Mouse (Mus musculus) MEL (cell line): ENCODE results near the gene Smyd3. TPM values are rescaled to one million over a fixed set of nuclear protein-coding genes. Genes with fewer than 3 reads are reported as not detected.
A peak's percentile ranks its signal among the peaks of the same experiment; 100 is the strongest.

Experiments
- DNase-seq: peaks from one replicate; pipeline ENCODE4 v3.0.0; 2011; ENCODE audit warnings: low read depth, low spot score
- H3K27ac ChIP-seq: 2 replicates; pipeline ENCODE4 v1.5.1; 2012; ENCODE audit warnings: low read depth, mild to moderate bottlenecking, control low read depth, low read length, moderate library complexity; ENCODE audit not compliant: control insufficient read depth
- H3K27me3 ChIP-seq, 2 experiments: fragments of 150-350 bp in 1 of 2; sonication (generic) in 1 of 2; 2 replicates each; pipeline ENCODE4 v1.6.1; 2012; ENCODE audit warnings: low read length in 2 of 2, mild to moderate bottlenecking in 2 of 2, improper control_type of control experiment in 1 of 2, moderate library complexity in 1 of 2; ENCODE audit not compliant: insufficient read depth in 2 of 2, control insufficient read depth in 1 of 2
- H3K36me3 ChIP-seq, 2 experiments: 2 replicates each; pipeline ENCODE4 v1.6.1; 2012 to 2014; ENCODE audit warnings: low read length in 2 of 2, improper control_type of control experiment in 1 of 2, inconsistent platforms in 1 of 2, mild to moderate bottlenecking in 1 of 2; ENCODE audit not compliant: insufficient read depth in 2 of 2, control insufficient read depth in 1 of 2
- H3K4me1 ChIP-seq, 2 experiments: fragments of 150-350 bp in 1 of 2; sonication (generic) in 1 of 2; 2 replicates each; pipeline ENCODE4 v1.6.1; 2012; ENCODE audit warnings: low read length in 2 of 2, improper control_type of control experiment in 1 of 2, mild to moderate bottlenecking in 1 of 2; ENCODE audit not compliant: insufficient read depth in 2 of 2, control insufficient read depth in 1 of 2
- H3K4me3 ChIP-seq, 2 experiments: fragments of 150-350 bp in 1 of 2; sonication (generic) in 1 of 2; 2 replicates each; pipeline ENCODE4 v1.5.1; 2012; ENCODE audit warnings: low read depth in 2 of 2, low read length in 2 of 2, mild to moderate bottlenecking in 2 of 2, moderate library complexity in 2 of 2, control low read depth in 1 of 2, improper control_type of control experiment in 1 of 2; ENCODE audit not compliant: control insufficient read depth in 1 of 2, insufficient read depth in 1 of 2
- H3K79me2 ChIP-seq: 2 replicates; pipeline ENCODE4 v1.6.1; 2012; ENCODE audit warnings: mild to moderate bottlenecking, low read length, moderate library complexity; ENCODE audit not compliant: control insufficient read depth, poor library complexity, insufficient read depth
- H3K9ac ChIP-seq: 2 replicates; pipeline ENCODE4 v1.6.1; 2012; ENCODE audit warnings: low read depth, mild to moderate bottlenecking, control low read depth, low read length, moderate library complexity; ENCODE audit not compliant: control insufficient read depth, poor library complexity, severe bottlenecking
- H3K9me3 ChIP-seq: fragments of 150-350 bp; sonication (generic); replicated peaks from 2 replicates; pipeline ENCODE4 v1.6.1; 2012; ENCODE audit warnings: mild to moderate bottlenecking, low read length, improper control_type of control experiment, moderate library complexity; ENCODE audit not compliant: insufficient read depth
- CTCF ChIP-seq, 3 experiments: IDR thresholded peaks in 2 of 3; conservative IDR thresholded peaks in 1 of 3; 2 replicates each; pipeline ENCODE4 v1.5.1; 2011 to 2012; ENCODE audit warnings: low read length in 3 of 3, low read depth in 2 of 3, mild to moderate bottlenecking in 2 of 3, improper control_type of control experiment in 1 of 3, inconsistent platforms in 1 of 3, mixed read lengths in 1 of 3, moderate library complexity in 1 of 3; ENCODE audit not compliant: control insufficient read depth in 1 of 3, insufficient read depth in 1 of 3, poor library complexity in 1 of 3, severe bottlenecking in 1 of 3
- ETS1 ChIP-seq: IDR thresholded peaks from 2 replicates; pipeline ENCODE4 v1.6.1; 2012; ENCODE audit warnings: low read depth, mild to moderate bottlenecking, inconsistent platforms, low read length, improper control_type of control experiment, moderate library complexity
- JUND ChIP-seq: IDR thresholded peaks from 2 replicates; pipeline ENCODE4 v1.6.1; 2011; ENCODE audit warnings: low read depth, mild to moderate bottlenecking, improper control_type of control experiment, low read length
- MAFK ChIP-seq: IDR thresholded peaks from 2 replicates; pipeline ENCODE4 v1.6.1; 2011; ENCODE audit warnings: low read depth, mild to moderate bottlenecking, low read length, improper control_type of control experiment, borderline replicate concordance
- MEF2A ChIP-seq: IDR thresholded peaks from 2 replicates; pipeline ENCODE4 v1.6.1; 2014; ENCODE audit warnings: low read depth, mild to moderate bottlenecking, inconsistent platforms, low read length, improper control_type of control experiment; ENCODE audit not compliant: poor library complexity, insufficient replicate concordance, severe bottlenecking; ENCODE audit errors: extremely low read depth
- MYB ChIP-seq: IDR thresholded peaks from 2 replicates; pipeline ENCODE4 v1.6.1; 2011; ENCODE audit warnings: mild to moderate bottlenecking, low read depth, low read length, improper control_type of control experiment
- NRF1 ChIP-seq: IDR thresholded peaks from 2 replicates; pipeline ENCODE4 v1.6.1; 2014; ENCODE audit warnings: low read depth, mild to moderate bottlenecking, inconsistent platforms, low read length, improper control_type of control experiment, moderate library complexity; ENCODE audit not compliant: poor library complexity, insufficient read depth, severe bottlenecking
- RAD21 ChIP-seq: IDR thresholded peaks from 2 replicates; pipeline ENCODE4 v1.6.1; 2011; ENCODE audit warnings: mild to moderate bottlenecking, low read depth, low read length, improper control_type of control experiment
- SMC3 ChIP-seq: IDR thresholded peaks from 2 replicates; pipeline ENCODE4 v1.6.1; 2011; ENCODE audit warnings: low read depth, low read length, improper control_type of control experiment
- TAL1 ChIP-seq: IDR thresholded peaks from 2 replicates; pipeline ENCODE4 v1.6.1; 2012; ENCODE audit warnings: mild to moderate bottlenecking, inconsistent platforms, low read length, moderate library complexity, mixed read lengths
- TCF12 ChIP-seq: IDR thresholded peaks from 2 replicates; pipeline ENCODE4 v1.6.1; 2014; ENCODE audit warnings: low read depth, mild to moderate bottlenecking, inconsistent platforms, low read length, improper control_type of control experiment, moderate library complexity
- UBTF ChIP-seq: IDR thresholded peaks from 2 replicates; pipeline ENCODE4 v1.6.1; 2012; ENCODE audit warnings: low read depth, mild to moderate bottlenecking, inconsistent platforms, low read length, improper control_type of control experiment, moderate library complexity, borderline replicate concordance; ENCODE audit not compliant: insufficient read depth
- USF2 ChIP-seq, 2 experiments: IDR thresholded peaks; 2 replicates each; pipeline ENCODE4 v1.6.1; 2011 to 2012; ENCODE audit warnings: improper control_type of control experiment in 2 of 2, low read length in 2 of 2, borderline replicate concordance in 1 of 2, inconsistent platforms in 1 of 2, low read depth in 1 of 2, mild to moderate bottlenecking in 1 of 2; ENCODE audit not compliant: insufficient read depth in 1 of 2
- ZC3H11A ChIP-seq: IDR thresholded peaks from 2 replicates; pipeline ENCODE4 v1.6.1; 2012; ENCODE audit warnings: low read depth, mild to moderate bottlenecking, inconsistent platforms, low read length, improper control_type of control experiment
- ZKSCAN1 ChIP-seq: IDR thresholded peaks from 2 replicates; pipeline ENCODE4 v1.6.1; 2012; ENCODE audit warnings: low read depth, mild to moderate bottlenecking, inconsistent platforms, low read length, improper control_type of control experiment, moderate library complexity
- ZNF384 ChIP-seq: IDR thresholded peaks from 2 replicates; pipeline ENCODE4 v1.6.1; 2012; ENCODE audit warnings: low read depth, mild to moderate bottlenecking, inconsistent platforms, low read length, improper control_type of control experiment
- polyA plus RNA-seq, 2 experiments: library from polyadenylated mRNA; stranded (reverse) in 1 of 2; unstranded in 1 of 2; fragments of >175 nt in 1 of 2; fragments of >200 nt in 1 of 2; gene quantifications; 2 replicates each; pipeline versions ENCODE4 v1.2.1 to v1.2.4; 2012; ENCODE audit warnings: low replicate concordance in 2 of 2, low read depth in 1 of 2; ENCODE audit not compliant: insufficient read length in 2 of 2, insufficient read depth in 1 of 2, missing spikeins in 1 of 2
- total RNA-seq: library from RNA; depleted of rRNA; stranded (reverse); fragments of 300-350 nt; gene quantifications from 2 replicates; pipeline ENCODE4 v1.2.3, GENCODE M21; 2012

The Smyd3 gene
- total and polyA plus RNA-seq, 3 experiments = 13.3 to 18.2 TPM; not detected in 1

GRCm38 (mm10) chr1:179229515-179229914 is 288.3 kb downstream of the Smyd3 start:
- Histone ChIP-seq H3K36me3 (0 out of 4 replicates have a peak, but pooled peaks cover 0 to 2% of the 10 kb centered on the region in 2 experiments), H3K27me3 (no peaks in the 10 kb centered on the region), H3K9ac (no peak overlapping the region), H3K4me1 (peaks cover 0 to 7% of the 10 kb centered on the region in 2 experiments; a peak in 2 of 4 replicates), H3K79me2 (no peaks in the 10 kb centered on the region), H3K27ac (no peak overlapping the region), H3K9me3 (no peaks in the 10 kb centered on the region), H3K4me3 (no peak overlapping the region)
- TF ChIP-seq JUND = no peak
- TF ChIP-seq USF2 (IDR thresholded peaks at IDR 0.05; ENCODE audit: borderline replicate concordance in 1 of 2, insufficient read depth in 1 of 2, low read depth in 1 of 2, low read length in 2 of 2) = no peak
- no peak for TF ChIP-seq TCF12
- TF ChIP-seq UBTF = no peak
- TF ChIP-seq MEF2A = no peak
- no peak for TF ChIP-seq NRF1
- no peak for TF ChIP-seq ETS1
- no peak for TF ChIP-seq MYB
- TF ChIP-seq MAFK = no peak
- DNase-seq = no peak

- TF ChIP-seq MAFK = no peak
- no peak for TF ChIP-seq ZNF384
- no peak for TF ChIP-seq USF2 (IDR thresholded peaks at IDR 0.05; ENCODE audit: borderline replicate concordance in 1 of 2, insufficient read depth in 1 of 2, low read depth in 1 of 2, low read length in 2 of 2)
- TF ChIP-seq CTCF (IDR thresholded peaks at IDR 0.05 in 2 of 3, conservative IDR thresholded peaks at IDR 0.05 in 1 of 3; ENCODE audit: control insufficient read depth in 1 of 3, insufficient read depth in 1 of 3, low read depth in 2 of 3, low read length in 3 of 3, poor library complexity in 1 of 3, severe bottlenecking in 1 of 3) = peak in 2 of 3 experiments; percentile 24 to 30; a peak in 3 of 6 replicates
- no peak for TF ChIP-seq ZC3H11A
- TF ChIP-seq RAD21 = no peak
- TF ChIP-seq ZKSCAN1 = no peak
- no peak for TF ChIP-seq TAL1
- peak; percentile 24; the same call in 1 of the 2 replicates for TF ChIP-seq SMC3
- Histone ChIP-seq H3K79me2 (no peaks in the 10 kb centered on the region), H3K36me3 (peaks cover 0 to 2% of the 10 kb centered on the region in 2 experiments; a peak in 1 of 4 replicates), H3K4me3 (no peak overlapping the region), H3K27me3 (no peaks in the 10 kb centered on the region), H3K9ac (no peak overlapping the region), H3K27ac (no peak overlapping the region), H3K4me1 (peaks cover 0 to 3% of the 10 kb centered on the region in 2 experiments; a peak in 1 of 4 replicates), H3K9me3 (no peaks in the 10 kb centered on the region)
- DNase-seq = no peak
Measured at GRCm38 (mm10) chr1:179220290-179220689, 297.6 kb downstream of the Smyd3 start.
